8 mouse cellular contexts compared by ENCODE assay signal in the genomic region with DNA sequence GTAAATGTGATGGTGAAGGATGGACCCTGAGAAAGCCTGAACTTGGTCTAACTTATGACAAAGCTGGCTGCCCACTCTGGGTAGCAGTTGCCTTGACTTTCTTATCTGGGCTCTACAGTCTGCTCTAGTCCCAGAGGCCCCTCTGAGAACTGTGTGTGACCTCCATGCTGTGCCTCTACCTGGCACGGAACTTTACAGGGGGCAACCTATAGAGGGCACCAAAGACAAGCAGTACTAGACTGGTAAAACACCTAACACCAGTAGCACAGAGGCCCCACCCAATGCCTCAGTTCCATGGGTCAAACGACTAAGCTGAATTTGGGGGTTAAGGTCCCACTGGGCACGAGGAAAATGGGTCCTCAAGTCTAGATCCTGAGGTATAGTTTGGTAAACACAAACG. TPM values are rescaled to one million over a fixed set of nuclear protein-coding genes. Genes with fewer than 3 reads are reported as not detected.
DNase-seq lines count a peak whose midpoint lies in the region; ATAC-seq and TF ChIP-seq lines count a peak whose summit lies in the region.

No protein-coding gene starts in this region.

- H3K27ac ChIP-seq in gastrocnemius, adult 2 months = no peak overlapping the region
- H3K27ac ChIP-seq in ES-Bruce4 (ENCODE audit: insufficient read depth, low read length) = no peak overlapping the region
- no peak overlapping the region for H3K27ac ChIP-seq in kidney, postnatal 0 days
- no peak overlapping the region for H3K27ac ChIP-seq in hindbrain, embryonic 14.5 days

- intact Hi-C loops in gastrocnemius, adult 2 months (cut with DNase I) = no loop called here
- intact Hi-C loops in gastrocnemius, postnatal 36 days (cut with DNase I) = loop anchor here (10.0 kb wide), 1 partner anchor 489 kb away; no protein-coding TSS in a partner anchor

- no peak overlapping the region for H3K4me3 ChIP-seq in gastrocnemius, adult 2 months
- H3K4me3 ChIP-seq in ES-Bruce4 (ENCODE audit: low read depth, low read length) = no peak overlapping the region
- H3K4me3 ChIP-seq in kidney, postnatal 0 days (replicated peaks; ENCODE audit: low read depth, low read length) = no peak overlapping the region
- H3K4me3 ChIP-seq in hindbrain, embryonic 14.5 days (replicated peaks; ENCODE audit: low read length) = no peak overlapping the region

- no peak for ATAC-seq in kidney, postnatal 0 days (replicated peaks; ENCODE audit: low FRiP score, low read depth)
- ATAC-seq in neutrophil, adult 5-6 weeks (ENCODE audit: extremely low read depth, insufficient number of reproducible peaks, low FRiP score, poor library complexity, severe bottlenecking) = peak; percentile 35
- no peak for ATAC-seq in hindbrain, embryonic 14.5 days (ENCODE audit: low FRiP score)
- no peak; the same call in 1 of the 2 replicates for ATAC-seq in frontal cortex, adult (ENCODE audit: low TSS enrichment)

- no peaks in the 10 kb centered on the region for H3K9me3 ChIP-seq in ES-Bruce4 (replicated peaks; ENCODE audit: control insufficient read depth, insufficient read depth, low read length, poor library complexity, severe bottlenecking)
- H3K9me3 ChIP-seq in kidney, postnatal 0 days (replicated peaks; ENCODE audit: low read length) = no peaks in the 10 kb centered on the region
- H3K9me3 ChIP-seq in hindbrain, embryonic 14.5 days (ENCODE audit: control insufficient read depth, low read length) = no peaks in the 10 kb centered on the region

- H3K36me3 ChIP-seq in ES-Bruce4 (ENCODE audit: control insufficient read depth, insufficient read depth, low read length, poor library complexity, severe bottlenecking) = peaks cover 89% of the 10 kb centered on the region
- peaks cover 95% of the 10 kb centered on the region for H3K36me3 ChIP-seq in kidney, postnatal 0 days (ENCODE audit: insufficient read depth, low read length)
- H3K36me3 ChIP-seq in hindbrain, embryonic 14.5 days (replicated peaks; ENCODE audit: control insufficient read depth, insufficient read depth) = peaks cover 100% of the 10 kb centered on the region

- TF ChIP-seq EP300 in ES-Bruce4 (IDR thresholded peaks at IDR 0.05; ENCODE audit: insufficient read depth, low read depth, low read length) = no peak

- H3K9ac ChIP-seq in ES-Bruce4 (ENCODE audit: low read depth, poor library complexity, severe bottlenecking) = no peak overlapping the region
- H3K9ac ChIP-seq in kidney, postnatal 0 days (ENCODE audit: low read depth, low read length) = no peak overlapping the region
- H3K9ac ChIP-seq in hindbrain, embryonic 14.5 days = no peak overlapping the region

- WGBS in kidney, postnatal 0 days = 81% methylated on average over 4 of the region's 4 CpGs
- WGBS in hindbrain, embryonic 14.5 days = 82% methylated on average over 4 of the region's 4 CpGs

- no peak for DNase-seq in gastrocnemius, adult 2 months
- no peak for DNase-seq in gastrocnemius, postnatal 36 days
- DNase-seq in kidney, postnatal 0 days (ENCODE audit: low spot score) = no peak
- no peak for DNase-seq in cerebellum, adult 8-10 months
- no peak for DNase-seq in hindbrain, embryonic 14.5 days (ENCODE audit: low spot score)

- H3K4me2 ChIP-seq in kidney, postnatal 0 days (ENCODE audit: low read length) = no peak overlapping the region
- H3K4me2 ChIP-seq in hindbrain, embryonic 14.5 days (replicated peaks) = no peak overlapping the region

- no peak for TF ChIP-seq POLR2A in ES-Bruce4 (IDR thresholded peaks at IDR 0.05; ENCODE audit: insufficient read depth, low read length)

- TF ChIP-seq CTCF in gastrocnemius, adult 2 months (IDR thresholded peaks at IDR 0.05) = peak; percentile 61
- TF ChIP-seq CTCF in ES-Bruce4 (IDR thresholded peaks at IDR 0.05; ENCODE audit: low read depth, low read length) = peak; percentile 33
- TF ChIP-seq CTCF in kidney, postnatal 0 days (IDR thresholded peaks at IDR 0.05; ENCODE audit: low read depth) = peak; percentile 60

- H3K27me3 ChIP-seq in ES-Bruce4 (ENCODE audit: control insufficient read depth, insufficient read depth, low read length, poor library complexity, severe bottlenecking) = no peaks in the 10 kb centered on the region
- no peaks in the 10 kb centered on the region for H3K27me3 ChIP-seq in kidney, postnatal 0 days (ENCODE audit: insufficient read depth, low read length)
- no peaks in the 10 kb centered on the region for H3K27me3 ChIP-seq in hindbrain, embryonic 14.5 days (ENCODE audit: control insufficient read depth, insufficient read depth, low read length)

- H3K4me1 ChIP-seq in ES-Bruce4 (ENCODE audit: control insufficient read depth, insufficient read depth, low read length) = no peaks in the 10 kb centered on the region
- no peaks in the 10 kb centered on the region for H3K4me1 ChIP-seq in kidney, postnatal 0 days (replicated peaks; ENCODE audit: insufficient read depth, low read length)
- H3K4me1 ChIP-seq in hindbrain, embryonic 14.5 days (replicated peaks; ENCODE audit: control insufficient read depth, insufficient read depth, low read length) = no peaks in the 10 kb centered on the region

RNA-seq across cellular contexts. Expression of a gene that starts 17.7 kb away (rescaled TPM):
- total RNA-seq in gastrocnemius, adult 2 months (2021) = 100 to 1,000 TPM in 1 of 2 experiments, 10 to 100 TPM in 1; 97.0 to 102 TPM
- 10 to 100 TPM; 88.8 to 96.0 TPM for total RNA-seq in gastrocnemius, postnatal 36 days (2021)
- 206 and 216 TPM in 2 replicates for polyA plus RNA-seq in ES-Bruce4 (2011; ENCODE audit: insufficient read depth, insufficient read length, low read depth, missing spikeins)
- polyA plus RNA-seq in kidney, postnatal 0 days (2015; fragmentation: Nextera tagmentation; extraction: Ambion mirVana) = 234 and 243 TPM in 2 replicates
- total RNA-seq in neutrophil, adult 5-6 weeks (2017) = 91.0 and 92.9 TPM in 2 replicates
- polyA plus RNA-seq in hindbrain, embryonic 14.5 days (2014; fragmentation: Nextera tagmentation; extraction: Ambion mirVana) = 216 and 231 TPM in 2 replicates

RNA-seq across cellular contexts. Expression of a gene that starts 28.2 kb away (rescaled TPM):
- total RNA-seq in gastrocnemius, adult 2 months (2021) = 1 to 10 TPM; 7.9 to 8.6 TPM
- total RNA-seq in gastrocnemius, postnatal 36 days (2021) = 1 to 10 TPM; 6.1 to 8.7 TPM
- polyA plus RNA-seq in ES-Bruce4 (2011; ENCODE audit: insufficient read depth, insufficient read length, low read depth, missing spikeins) = 76.9 and 81.2 TPM in 2 replicates
- 56.3 and 57.9 TPM in 2 replicates for polyA plus RNA-seq in kidney, postnatal 0 days (2015; fragmentation: Nextera tagmentation; extraction: Ambion mirVana)
- 42.1 and 48.9 TPM in 2 replicates for total RNA-seq in neutrophil, adult 5-6 weeks (2017)
- 39.5 and 40.5 TPM in 2 replicates for polyA plus RNA-seq in hindbrain, embryonic 14.5 days (2014; fragmentation: Nextera tagmentation; extraction: Ambion mirVana)

RNA-seq across cellular contexts. Expression of a gene that starts 36.6 kb away (rescaled TPM):
- 1 to 10 TPM; 5.1 to 7.0 TPM for total RNA-seq in gastrocnemius, adult 2 months (2021)
- total RNA-seq in gastrocnemius, postnatal 36 days (2021) = 1 to 10 TPM; 3.8 to 5.2 TPM
- 1.3 and 2.0 TPM in 2 replicates for polyA plus RNA-seq in ES-Bruce4 (2011; ENCODE audit: insufficient read depth, insufficient read length, low read depth, missing spikeins)
- 2.5 and 2.6 TPM in 2 replicates for polyA plus RNA-seq in kidney, postnatal 0 days (2015; fragmentation: Nextera tagmentation; extraction: Ambion mirVana)
- total RNA-seq in neutrophil, adult 5-6 weeks (2017) = 0.25 and 0.70 TPM in 2 replicates
- polyA plus RNA-seq in hindbrain, embryonic 14.5 days (2014; fragmentation: Nextera tagmentation; extraction: Ambion mirVana) = 11.8 and 12.8 TPM in 2 replicates

RNA-seq across cellular contexts. Expression of a gene that starts 43.5 kb away (rescaled TPM):
- 1 to 10 TPM; 5.2 to 7.9 TPM for total RNA-seq in gastrocnemius, adult 2 months (2021)
- 1 to 10 TPM; 6.0 to 7.7 TPM for total RNA-seq in gastrocnemius, postnatal 36 days (2021)
- polyA plus RNA-seq in ES-Bruce4 (2011; ENCODE audit: insufficient read depth, insufficient read length, low read depth, missing spikeins) = 115 and 120 TPM in 2 replicates
- polyA plus RNA-seq in kidney, postnatal 0 days (2015; fragmentation: Nextera tagmentation; extraction: Ambion mirVana) = 34.1 and 43.1 TPM in 2 replicates
- total RNA-seq in neutrophil, adult 5-6 weeks (2017) = 58.3 and 60.4 TPM in 2 replicates
- 37.8 and 41.1 TPM in 2 replicates for polyA plus RNA-seq in hindbrain, embryonic 14.5 days (2014; fragmentation: Nextera tagmentation; extraction: Ambion mirVana)

RNA-seq across cellular contexts. Expression of a gene that starts 47.7 kb away (rescaled TPM):
- 1 to 10 TPM; 2.1 to 2.3 TPM for total RNA-seq in gastrocnemius, adult 2 months (2021)
- 1 to 10 TPM; 1.7 TPM for total RNA-seq in gastrocnemius, postnatal 36 days (2021)
- 20.5 and 23.9 TPM in 2 replicates for polyA plus RNA-seq in ES-Bruce4 (2011; ENCODE audit: insufficient read depth, insufficient read length, low read depth, missing spikeins)
- polyA plus RNA-seq in kidney, postnatal 0 days (2015; fragmentation: Nextera tagmentation; extraction: Ambion mirVana) = 7.6 and 11.5 TPM in 2 replicates
- 21.3 and 23.1 TPM in 2 replicates for total RNA-seq in neutrophil, adult 5-6 weeks (2017)
- 5.8 and 6.9 TPM in 2 replicates for polyA plus RNA-seq in hindbrain, embryonic 14.5 days (2014; fragmentation: Nextera tagmentation; extraction: Ambion mirVana)
